Comparison of ENCODE assay signal across 32 mouse cellular contexts in genomic region chr9:74988893-74989460, GRCm38 (mm10). TPM values are rescaled to one million over a fixed set of nuclear protein-coding genes. Genes with fewer than 3 reads are reported as not detected.
A peak's percentile ranks its signal among the peaks of the same experiment; 100 is the strongest.
DNase-seq lines count a peak whose midpoint lies in the region; ATAC-seq and TF ChIP-seq lines count a peak whose summit lies in the region.
"Had no signal": no experiment of that assay in that cellular context is flagged by ENCODE, and none has a peak within 500 bp of the region (broad histone marks: within the 10 kb centered on the region; RNA-seq: fewer than 3 reads in every experiment).

No protein-coding gene starts in this region.

- peak; percentile 54 for DNase-seq in adrenal gland, postnatal 10 days
- no peak for DNase-seq in adrenal gland, postnatal 25 days
- no peak for DNase-seq in heart, adult 2 months
- no peak for DNase-seq in heart, postnatal 25 days (ENCODE audit: low spot score)
- DNase-seq in NIH3T3 (ENCODE audit: low read depth), result peak; percentile 12
- no peak for DNase-seq in urinary bladder, postnatal 14 days (ENCODE audit: low spot score)
- DNase-seq: cerebellum, adult 2 months; cerebellum, postnatal 14 days; heart, postnatal 4 days; kidney, adult 8-10 months; kidney, postnatal 4 days; layer of hippocampus, adult 9-11 months; lung, embryonic 14.5 days; lung, postnatal 14 days; right cerebral cortex, postnatal 4 days had no signal

- TF ChIP-seq CTCF in heart, adult 2 months (IDR thresholded peaks at IDR 0.05), result no peak

- intact Hi-C loops in heart, adult 2 months (cut with DNase I), result no loop called here
- intact Hi-C loops in heart, postnatal 25 days (cut with DNase I), result no loop called here

- H3K27me3 ChIP-seq in heart, adult 2 months (ENCODE audit: control insufficient read depth, insufficient read depth, low read length), result no peaks in the 10 kb centered on the region
- no peaks in the 10 kb centered on the region for H3K27me3 ChIP-seq in midbrain, embryonic 16.5 days (ENCODE audit: control insufficient read depth, insufficient read depth, low read depth, low read length)
- H3K27me3 ChIP-seq: embryonic facial prominence, embryonic 13.5 days; forebrain, embryonic 15.5 days; heart, embryonic 15.5 days; hindbrain, embryonic 13.5 days; limb, embryonic 15.5 days; liver, embryonic 15.5 days; neural tube, embryonic 13.5 days had no signal

- peaks cover 4% of the 10 kb centered on the region for H3K4me1 ChIP-seq in heart, adult 2 months (ENCODE audit: control insufficient read depth, insufficient read depth, low read length)
- H3K4me1 ChIP-seq in brown adipose tissue, adult 24 weeks (ENCODE audit: control insufficient read depth, insufficient read depth, insufficient read length, low read length), result peaks cover 7% of the 10 kb centered on the region; the same call in 1 of the 2 replicates
- H3K4me1 ChIP-seq in midbrain, embryonic 16.5 days (ENCODE audit: control insufficient read depth, insufficient read depth, low read length), result no peaks in the 10 kb centered on the region
- H3K4me1 ChIP-seq: forebrain, embryonic 15.5 days; liver, embryonic 15.5 days had no signal

- no peak overlapping the region for H3K4me3 ChIP-seq in heart, adult 2 months
- no peak overlapping the region for H3K4me3 ChIP-seq in brown adipose tissue, adult 24 weeks (ENCODE audit: insufficient read depth, low read depth, low read length)
- H3K4me3 ChIP-seq in midbrain, embryonic 16.5 days (ENCODE audit: low read depth, low read length), result no peak overlapping the region
- H3K4me3 ChIP-seq: embryonic facial prominence, embryonic 13.5 days; forebrain, embryonic 10.5 days; forebrain, embryonic 15.5 days; heart, embryonic 10.5 days; heart, embryonic 15.5 days; hindbrain, embryonic 13.5 days; limb, embryonic 10.5 days; limb, embryonic 15.5 days; liver, embryonic 15.5 days; neural tube, embryonic 13.5 days had no signal

- peak overlapping the region; percentile 4 for H3K27ac ChIP-seq in heart, adult 2 months
- peak overlapping the region; percentile 71 for H3K27ac ChIP-seq in brown adipose tissue, adult 24 weeks (replicated peaks; ENCODE audit: low read depth, low read length)
- no peak overlapping the region for H3K27ac ChIP-seq in midbrain, embryonic 16.5 days (ENCODE audit: low read length)
- H3K27ac ChIP-seq: embryonic facial prominence, embryonic 13.5 days; forebrain, embryonic 10.5 days; forebrain, embryonic 15.5 days; heart, embryonic 10.5 days; heart, embryonic 15.5 days; hindbrain, embryonic 13.5 days; kidney, postnatal 0 days; limb, embryonic 10.5 days; limb, embryonic 15.5 days; liver, embryonic 15.5 days; neural tube, embryonic 13.5 days; stomach, postnatal 0 days had no signal

- H3K79me2 ChIP-seq in heart, adult 2 months (replicated peaks; ENCODE audit: control insufficient read depth, insufficient read depth, low read length), result no peaks in the 10 kb centered on the region; the same call in 1 of the 2 replicates

- no peak for TF ChIP-seq POLR2A in heart, adult 2 months (IDR thresholded peaks at IDR 0.05; ENCODE audit: insufficient read depth, low read depth, low read length)

- peaks cover 20% of the 10 kb centered on the region for H3K36me3 ChIP-seq in heart, adult 2 months (ENCODE audit: control insufficient read depth, insufficient read depth, low read length)
- H3K36me3 ChIP-seq in midbrain, embryonic 16.5 days (ENCODE audit: control insufficient read depth, insufficient read depth, low read length), result no peaks in the 10 kb centered on the region
- H3K36me3 ChIP-seq: embryonic facial prominence, embryonic 13.5 days; forebrain, embryonic 10.5 days; forebrain, embryonic 15.5 days; heart, embryonic 10.5 days; heart, embryonic 15.5 days; hindbrain, embryonic 13.5 days; limb, embryonic 10.5 days; limb, embryonic 15.5 days; liver, embryonic 15.5 days had no signal

- no peak overlapping the region for H3K4me2 ChIP-seq in midbrain, embryonic 16.5 days (ENCODE audit: low read length)
- H3K4me2 ChIP-seq: embryonic facial prominence, embryonic 13.5 days; forebrain, embryonic 15.5 days; heart, embryonic 15.5 days; hindbrain, embryonic 13.5 days; limb, embryonic 15.5 days; liver, embryonic 15.5 days; lung, embryonic 14.5 days; midbrain, embryonic 11.5 days; neural tube, embryonic 13.5 days had no signal

- no peak overlapping the region for H3K9ac ChIP-seq in heart, adult 2 months (ENCODE audit: low read depth, low read length)
- no peak overlapping the region for H3K9ac ChIP-seq in midbrain, embryonic 16.5 days (ENCODE audit: low read depth, low read length)
- H3K9ac ChIP-seq: embryonic facial prominence, embryonic 13.5 days; forebrain, embryonic 15.5 days; heart, embryonic 15.5 days; hindbrain, embryonic 13.5 days; limb, embryonic 15.5 days; liver, embryonic 15.5 days; lung, embryonic 14.5 days; neural tube, embryonic 13.5 days had no signal

- TF ChIP-seq EP300 in heart, adult 2 months (IDR thresholded peaks at IDR 0.05; ENCODE audit: insufficient read depth, low read depth, low read length), result no peak

- ATAC-seq in midbrain, embryonic 16.5 days, result no peak
- ATAC-seq: CD4-positive, CD25-positive, alpha-beta regulatory T cell, adult 4 months; forebrain, embryonic 15.5 days; intestine, embryonic 16.5 days had no signal

- WGBS in heart, adult 2 months, result 82% methylated on average over 7 of the region's 7 CpGs
- 94% methylated on average over 7 of the region's 7 CpGs for WGBS in midbrain, embryonic 16.5 days

- no peaks in the 10 kb centered on the region for H3K9me3 ChIP-seq in midbrain, embryonic 16.5 days (replicated peaks; ENCODE audit: control insufficient read depth, low read length, poor library complexity, severe bottlenecking)
- H3K9me3 ChIP-seq: embryonic facial prominence, embryonic 13.5 days; forebrain, embryonic 10.5 days; forebrain, embryonic 15.5 days; heart, embryonic 10.5 days; heart, embryonic 15.5 days; hindbrain, embryonic 13.5 days; limb, embryonic 10.5 days; limb, embryonic 15.5 days; liver, embryonic 15.5 days; neural tube, embryonic 13.5 days had no signal

RNA-seq across cellular contexts. Expression of gene Fam214a, which starts 36.3 kb away (rescaled TPM):
- 10 to 100 TPM; 76.1 to 81.3 TPM for total RNA-seq in adrenal gland, postnatal 10 days (2021)
- total RNA-seq in adrenal gland, postnatal 25 days (2021), result 110 and 125 TPM in 2 replicates
- 10 to 100 TPM; 20.6 to 30.2 TPM for total RNA-seq in heart, adult 2 months (2021)
- 10.7 and 16.5 TPM in 2 replicates for polyA plus RNA-seq in heart, adult 2 months (2012; rRNA removed)
- total RNA-seq in heart, postnatal 25 days (2021), result 10 to 100 TPM; 25.2 to 28.8 TPM
- polyA plus RNA-seq in brown adipose tissue, adult 24 weeks (2012; ENCODE audit: insufficient read depth, insufficient read length, missing spikeins), result 29.9 and 41.0 TPM in 2 replicates
- 22.7 and 25.3 TPM in 2 replicates for polyA plus RNA-seq in midbrain, embryonic 16.5 days (2015; fragmentation: Nextera tagmentation; extraction: Ambion mirVana)

RNA-seq across cellular contexts. Expression of gene Arpp19, which starts 48.4 kb away (rescaled TPM):
- 100 to 1,000 TPM; 232 to 259 TPM for total RNA-seq in adrenal gland, postnatal 10 days (2021)
- 303 and 351 TPM in 2 replicates for total RNA-seq in adrenal gland, postnatal 25 days (2021)
- total RNA-seq in heart, adult 2 months (2021), result 100 to 1,000 TPM; 160 to 196 TPM
- 25.1 and 50.0 TPM in 2 replicates for polyA plus RNA-seq in heart, adult 2 months (2012; rRNA removed)
- 100 to 1,000 TPM; 147 to 158 TPM for total RNA-seq in heart, postnatal 25 days (2021)
- 221 and 237 TPM in 2 replicates for polyA plus RNA-seq in brown adipose tissue, adult 24 weeks (2012; ENCODE audit: insufficient read depth, insufficient read length, missing spikeins)
- 208 and 215 TPM in 2 replicates for polyA plus RNA-seq in midbrain, embryonic 16.5 days (2015; fragmentation: Nextera tagmentation; extraction: Ambion mirVana)

Comparison
In these comparisons a context has a peak if more than half of its experiments do, and no peak if none do; other contexts are left out.
1. DNase-seq: peak in adrenal gland, postnatal 10 days (single experiment) and NIH3T3 (single experiment); none in adrenal gland, postnatal 25 days (single experiment), heart, adult 2 months (0 of 2), heart, postnatal 25 days (single experiment) and urinary bladder, postnatal 14 days (single experiment).